Mouse (Mus musculus): ENCODE measurements around the gene Pzp. TPM values are rescaled to one million over a fixed set of nuclear protein-coding genes. Genes with fewer than 3 reads are reported as not detected.

Gene Pzp
- polyA plus RNA-seq, 1 experiment from 2014 or later = 0.25 TPM

DNA sequence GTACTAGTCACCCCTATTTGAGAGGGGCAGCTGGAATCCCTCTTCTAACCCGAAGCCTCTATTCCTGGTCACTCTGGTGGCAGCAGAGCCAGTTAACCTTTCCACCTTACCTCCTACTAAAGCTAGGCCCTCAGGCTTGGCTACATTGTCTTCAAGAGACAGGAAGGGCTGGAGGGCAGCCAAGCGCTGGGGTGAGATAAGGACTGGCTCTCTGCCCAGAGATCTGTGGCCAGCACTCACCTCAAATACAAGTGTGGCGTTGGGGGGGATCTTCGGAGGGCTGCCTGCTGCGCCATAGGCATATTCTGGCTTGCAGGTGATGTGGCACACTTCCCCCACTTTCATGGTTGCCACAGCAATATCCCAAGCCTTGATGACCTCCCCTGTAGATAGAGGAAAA, 91.0 kb downstream of the Pzp start:
- peaks cover 52% of the 10 kb centered on the region for H3K36me3 ChIP-seq (ENCODE audit: insufficient read depth, low read length)
- TF ChIP-seq CTCF (IDR thresholded peaks at IDR 0.05; ENCODE audit: low read depth) = no peak
- H3K27me3 ChIP-seq (ENCODE audit: insufficient read depth, low read length) = no peaks in the 10 kb centered on the region
- no peak overlapping the region for H3K4me3 ChIP-seq (replicated peaks; ENCODE audit: low read depth, low read length)
- H3K4me1 ChIP-seq (replicated peaks; ENCODE audit: insufficient read depth, low read length) = 0 out of 2 replicates have a peak, but pooled peaks cover 10% of the 10 kb centered on the region
- no peak overlapping the region for H3K27ac ChIP-seq
- DNase-seq (ENCODE audit: low spot score) (no peak), ATAC-seq (replicated peaks; ENCODE audit: low FRiP score, low read depth) (no peak)
- 45% methylated on average over 5 of the region's 5 CpGs for WGBS
- H3K9me3 ChIP-seq (replicated peaks; ENCODE audit: low read length) = no peaks in the 10 kb centered on the region
- H3K4me2 ChIP-seq (ENCODE audit: low read length) = no peak overlapping the region
- H3K9ac ChIP-seq (ENCODE audit: low read depth, low read length) = no peak overlapping the region

Other genes with a start within 250 kb of the Pzp start
- 2.3 TPM in 2 replicates for gene Tead4, start 225.9 kb downstream of the Pzp start, polyA plus RNA-seq (2015; fragmentation: Nextera tagmentation; extraction: Ambion mirVana)
- 15.0 and 17.6 TPM in 2 replicates for gene Tulp3, start 170.9 kb downstream of the Pzp start, polyA plus RNA-seq (2015; fragmentation: Nextera tagmentation; extraction: Ambion mirVana)
- gene Rhno1, start 163.8 kb downstream of the Pzp start, polyA plus RNA-seq (2015; fragmentation: Nextera tagmentation; extraction: Ambion mirVana) = 68.3 and 73.9 TPM in 2 replicates
- gene Foxm1, start 163.8 kb downstream of the Pzp start, polyA plus RNA-seq (2015; fragmentation: Nextera tagmentation; extraction: Ambion mirVana) = 11.8 TPM in 2 replicates
- not detected in 2 replicates for gene Tex52, start 151.3 kb downstream of the Pzp start, polyA plus RNA-seq (2015; fragmentation: Nextera tagmentation; extraction: Ambion mirVana)
- gene Gm44596, start 151.2 kb downstream of the Pzp start, polyA plus RNA-seq (2015; fragmentation: Nextera tagmentation; extraction: Ambion mirVana) = not detected in 2 replicates
- gene Nrip2, start 127.4 kb downstream of the Pzp start, polyA plus RNA-seq (2015; fragmentation: Nextera tagmentation; extraction: Ambion mirVana) = 21.2 and 23.5 TPM in 2 replicates
- 19.1 and 22.5 TPM in 2 replicates for gene Itfg2, start 101.8 kb downstream of the Pzp start, polyA plus RNA-seq (2015; fragmentation: Nextera tagmentation; extraction: Ambion mirVana)
- 286 and 317 TPM in 2 replicates for gene Fkbp4, start 88.0 kb downstream of the Pzp start, polyA plus RNA-seq (2015; fragmentation: Nextera tagmentation; extraction: Ambion mirVana)
- gene A2ml1, start 54.9 kb upstream of the Pzp start, polyA plus RNA-seq (2015; fragmentation: Nextera tagmentation; extraction: Ambion mirVana) = 0.71 and 0.84 TPM in 2 replicates
- 0.54 and 0.66 TPM in 2 replicates for gene Klrb1a, start 96.8 kb upstream of the Pzp start, polyA plus RNA-seq (2015; fragmentation: Nextera tagmentation; extraction: Ambion mirVana)
- 1.9 and 2.2 TPM in 2 replicates for gene Clec2h, start 135.7 kb upstream of the Pzp start, polyA plus RNA-seq (2015; fragmentation: Nextera tagmentation; extraction: Ambion mirVana)
- not detected in 2 replicates for gene Klrb1, start 196.3 kb upstream of the Pzp start, polyA plus RNA-seq (2015; fragmentation: Nextera tagmentation; extraction: Ambion mirVana)

Data from kidney, postnatal 0 days (tissue).